Mouse (Mus musculus) cerebellum, adult 9-10 months (tissue): ENCODE measurements at regions not wholly inside any gene's neighbourhood (a gene's known extent, or its start where the extent isn't known, plus 50 kb on each side); places are given as distances from the start of the nearest gene placed in this dataset.
A peak's percentile ranks its signal among the peaks of the same experiment; 100 is the strongest.

Experiments
- DNase-seq: peaks from one replicate; pipeline ENCODE4 v3.0.0; 2022

- peak; percentile 8 for DNase-seq
These were observed 62.8 kb upstream of the Las1l start for GRCm38 (mm10) chrX:96019556-96019955.

GRCm38 (mm10) chrX:96020407-96020806 lies 63.6 kb upstream of the Las1l start:
- no peak for DNase-seq

GRCm38 (mm10) chrX:96025374-96025773 lies 68.6 kb upstream of the Las1l start:
- no peak for DNase-seq

GRCm38 (mm10) chrX:96025876-96026275 lies 69.1 kb upstream of the Las1l start:
- DNase-seq, result no peak

- no peak for DNase-seq
These were observed 64.3 kb upstream of the Msn start for GRCm38 (mm10) chrX:96031591-96031990.

GRCm38 (mm10) chrX:96035307-96035706 lies 60.5 kb upstream of the Msn start:
- DNase-seq, result no peak

- DNase-seq, result no peak
These were observed 53.6 kb upstream of the Msn start for GRCm38 (mm10) chrX:96042193-96042592.
